Mouse (Mus musculus): ENCODE measurements around the gene Terb2. TPM values are rescaled to one million over a fixed set of nuclear protein-coding genes. Genes with fewer than 3 reads are reported as not detected.

The Terb2 gene
- polyA plus RNA-seq, 1 experiment from 2014 or later = not detected

DNA sequence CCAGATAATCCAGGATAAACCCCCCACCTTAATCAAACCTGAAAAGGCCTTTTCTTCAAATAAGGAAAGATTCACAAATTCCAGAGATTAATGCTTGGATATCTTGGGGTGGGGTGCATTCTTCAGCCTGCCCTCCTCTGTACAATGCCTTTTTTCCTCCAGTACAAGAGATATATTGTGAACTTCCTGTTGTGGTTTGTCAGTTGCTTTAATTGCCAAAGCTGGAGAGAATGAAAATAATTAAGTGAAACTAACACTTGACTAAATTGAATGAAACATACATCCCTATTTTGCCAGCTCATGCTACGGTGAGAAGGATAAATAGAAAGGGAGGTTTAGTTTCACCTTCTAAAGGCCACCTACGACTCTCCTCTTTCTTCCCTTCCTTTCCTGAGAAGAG is 32.2 kb downstream of the Terb2 start:
- Histone ChIP-seq H3K27me3 (replicated peaks; ENCODE audit: low read depth, poor library complexity, severe bottlenecking) (no peaks in the 10 kb centered on the region), H3K9me3 (no peaks in the 10 kb centered on the region), H3K36me3 (replicated peaks) (no peaks in the 10 kb centered on the region), H3K4me3 (no peak overlapping the region), H3K27ac (replicated peaks) (no peak overlapping the region), H3K4me1 (no peaks in the 10 kb centered on the region)
- WGBS = 82% methylated on average over 2 of the region's 2 CpGs
- no peak for DNase-seq (ENCODE audit: low spot score)

DNA sequence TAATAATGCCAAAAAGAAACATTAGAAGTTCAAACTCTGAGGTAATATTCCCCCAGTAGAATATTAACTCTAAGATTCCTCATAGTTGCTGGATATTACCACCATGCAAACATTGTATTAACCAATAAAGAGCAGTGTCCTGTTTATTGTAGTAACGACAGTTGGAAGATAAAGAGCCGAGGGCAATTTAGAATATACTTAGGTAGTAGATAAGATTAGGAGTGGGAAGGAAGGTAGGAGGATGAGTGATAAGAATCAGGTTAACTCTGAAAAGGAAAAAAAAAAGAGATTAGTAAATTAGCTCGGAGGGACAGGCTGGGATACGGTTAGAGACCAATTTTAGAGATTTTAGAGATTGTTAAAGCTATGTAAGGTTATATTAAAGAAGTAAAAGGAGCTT is 35.3 kb downstream of the Terb2 start:
- Histone ChIP-seq H3K27ac (replicated peaks) (no peak overlapping the region), H3K9me3 (no peaks in the 10 kb centered on the region), H3K36me3 (replicated peaks) (no peaks in the 10 kb centered on the region), H3K27me3 (replicated peaks; ENCODE audit: low read depth, poor library complexity, severe bottlenecking) (no peaks in the 10 kb centered on the region), H3K4me3 (no peak overlapping the region), H3K4me1 (no peaks in the 10 kb centered on the region)
- no peak for DNase-seq (ENCODE audit: low spot score)
- WGBS = 83% methylated on average over 4 of the region's 4 CpGs

DNA sequence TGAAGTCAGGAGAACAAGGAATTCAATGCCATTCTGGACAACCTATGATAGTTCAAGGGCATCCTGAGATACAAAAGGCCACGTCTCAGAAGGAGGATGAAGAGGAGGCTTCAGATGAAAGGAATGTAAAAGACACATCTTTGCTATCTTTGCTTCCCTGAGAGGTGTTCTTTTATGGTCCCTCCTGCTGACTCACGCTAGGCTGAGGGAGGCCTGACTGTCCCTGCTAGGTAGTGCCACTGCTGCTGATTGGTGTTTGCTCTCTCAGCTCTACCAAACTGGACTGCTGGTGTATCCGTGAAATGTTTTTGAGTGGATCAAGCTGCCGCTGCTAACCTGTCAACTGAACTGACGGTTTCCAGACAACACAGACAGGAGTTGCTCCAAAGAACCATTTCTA is 35.7 kb downstream of the Terb2 start:
- no peaks in the 10 kb centered on the region for H3K9me3 ChIP-seq
- H3K27ac ChIP-seq (replicated peaks) = no peak overlapping the region
- no peaks in the 10 kb centered on the region for H3K36me3 ChIP-seq (replicated peaks)
- no peak for DNase-seq (ENCODE audit: low spot score)
- 67% methylated on average over 5 of the region's 5 CpGs for WGBS
- H3K27me3 ChIP-seq (replicated peaks; ENCODE audit: low read depth, poor library complexity, severe bottlenecking) = no peaks in the 10 kb centered on the region
- no peaks in the 10 kb centered on the region for H3K4me1 ChIP-seq
- H3K4me3 ChIP-seq = no peak overlapping the region

DNA sequence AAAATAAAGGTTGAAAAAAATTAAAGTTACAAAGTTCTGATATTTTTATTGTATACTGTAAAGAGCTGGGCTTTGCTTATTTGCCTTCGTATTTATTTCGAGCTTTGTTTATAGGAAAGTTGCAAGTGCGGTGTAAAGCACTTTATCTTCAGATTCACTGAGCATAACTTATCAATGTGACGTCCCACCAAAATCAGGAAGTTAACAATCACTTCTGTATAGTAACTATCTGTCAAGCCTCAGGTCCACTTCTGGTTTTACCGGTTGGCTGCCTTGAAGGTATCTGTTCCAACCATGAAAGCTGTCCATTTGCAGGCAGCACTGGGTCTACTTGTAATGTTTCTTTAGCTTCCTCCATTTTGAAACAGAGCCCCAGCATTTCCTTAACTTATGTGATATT is 36.2 kb downstream of the Terb2 start:
- DNase-seq (ENCODE audit: low spot score) = no peak
- Histone ChIP-seq H3K4me1 (no peaks in the 10 kb centered on the region), H3K27me3 (replicated peaks; ENCODE audit: low read depth, poor library complexity, severe bottlenecking) (no peaks in the 10 kb centered on the region), H3K4me3 (no peak overlapping the region), H3K27ac (replicated peaks) (no peak overlapping the region), H3K36me3 (replicated peaks) (no peaks in the 10 kb centered on the region), H3K9me3 (no peaks in the 10 kb centered on the region)
- WGBS = 91% methylated on average over 5 of the region's 5 CpGs

DNA sequence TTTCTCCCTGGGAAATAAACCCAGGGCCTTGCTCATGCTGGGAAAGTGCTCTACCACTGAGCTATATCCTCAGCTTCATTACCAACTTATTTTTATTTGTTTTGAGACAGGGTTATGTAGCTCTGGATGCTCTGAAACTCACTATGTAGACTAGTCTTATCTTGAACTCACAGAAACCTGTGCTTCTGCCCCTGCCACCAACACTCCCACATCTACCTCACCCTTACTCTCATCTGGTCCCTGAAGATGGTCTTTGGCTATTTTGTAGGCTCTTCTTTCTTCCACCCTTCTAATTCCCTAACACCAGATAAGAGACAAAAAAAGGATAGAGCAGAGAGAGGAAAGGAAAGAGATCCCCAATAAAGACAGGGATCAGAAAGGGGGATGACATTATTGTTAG is 37.6 kb downstream of the Terb2 start:
- no peak for DNase-seq (ENCODE audit: low spot score)
- H3K4me1 ChIP-seq = no peaks in the 10 kb centered on the region
- H3K27ac ChIP-seq (replicated peaks) = no peak overlapping the region

DNA sequence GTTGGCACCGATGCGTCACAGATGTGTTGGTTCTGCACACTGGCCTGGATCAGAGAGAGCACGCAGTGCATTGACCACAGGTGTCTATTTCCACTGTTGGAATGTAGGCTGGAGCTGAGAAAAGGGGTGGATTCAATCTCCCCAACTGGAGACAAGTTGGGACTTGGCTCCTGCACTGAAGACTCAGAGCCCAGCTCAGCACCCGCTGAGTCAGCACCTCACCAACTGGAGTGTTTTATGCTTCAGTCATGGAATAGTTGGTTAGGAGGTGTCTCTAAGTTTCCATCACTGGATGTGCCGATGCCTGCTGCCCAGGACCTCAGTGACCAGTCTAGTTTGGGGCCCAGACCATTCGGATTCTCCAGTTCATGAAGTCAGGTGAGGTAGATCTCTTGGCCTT is 44.3 kb downstream of the Terb2 start:
- Histone ChIP-seq H3K4me1 (peaks cover 11% of the 10 kb centered on the region), H3K27me3 (replicated peaks; ENCODE audit: low read depth, poor library complexity, severe bottlenecking) (0 out of 2 replicates have a peak, but pooled peaks cover 1% of the 10 kb centered on the region), H3K27ac (replicated peaks) (no peak overlapping the region), H3K36me3 (replicated peaks) (no peaks in the 10 kb centered on the region), H3K9me3 (no peaks in the 10 kb centered on the region), H3K4me3 (no peak overlapping the region)
- 83% methylated on average over 6 of the region's 6 CpGs for WGBS
- no peak for DNase-seq (ENCODE audit: low spot score)

More for the DNA sequence above, 37.6 kb downstream of the Terb2 start:
- no peaks in the 10 kb centered on the region for H3K36me3 ChIP-seq (replicated peaks)
- H3K9me3 ChIP-seq = no peaks in the 10 kb centered on the region
- no peak overlapping the region for H3K4me3 ChIP-seq
- H3K27me3 ChIP-seq (replicated peaks; ENCODE audit: low read depth, poor library complexity, severe bottlenecking) = no peaks in the 10 kb centered on the region

DNA sequence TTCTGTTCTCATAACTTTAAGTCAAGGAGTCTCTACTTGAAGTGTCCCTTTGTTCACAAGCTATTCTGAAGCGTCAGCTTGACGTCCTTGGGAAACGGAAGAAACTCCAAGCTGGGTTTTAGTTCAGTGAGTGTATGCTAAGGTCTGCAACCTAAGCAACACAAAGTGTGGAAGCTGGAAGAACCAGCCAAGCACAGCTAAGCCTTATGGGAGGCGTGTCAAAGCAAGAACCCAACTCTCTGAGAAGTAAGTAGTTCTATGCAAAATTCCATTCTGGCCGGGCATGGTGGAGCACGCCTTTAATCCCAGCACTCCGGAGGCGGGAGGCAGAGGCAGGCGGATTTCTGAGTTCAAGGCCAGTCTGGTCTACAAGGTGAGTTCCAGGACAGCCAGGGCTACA is 45.5 kb downstream of the Terb2 start:
- Histone ChIP-seq H3K27me3 (replicated peaks; ENCODE audit: low read depth, poor library complexity, severe bottlenecking) (0 out of 2 replicates have a peak, but pooled peaks cover 4% of the 10 kb centered on the region), H3K27ac (replicated peaks) (no peak overlapping the region), H3K4me3 (no peak overlapping the region), H3K36me3 (replicated peaks) (no peaks in the 10 kb centered on the region), H3K9me3 (no peaks in the 10 kb centered on the region), H3K4me1 (peaks cover 11% of the 10 kb centered on the region)
- no peak for DNase-seq (ENCODE audit: low spot score)
- WGBS = 82% methylated on average over 9 of the region's 9 CpGs

DNA sequence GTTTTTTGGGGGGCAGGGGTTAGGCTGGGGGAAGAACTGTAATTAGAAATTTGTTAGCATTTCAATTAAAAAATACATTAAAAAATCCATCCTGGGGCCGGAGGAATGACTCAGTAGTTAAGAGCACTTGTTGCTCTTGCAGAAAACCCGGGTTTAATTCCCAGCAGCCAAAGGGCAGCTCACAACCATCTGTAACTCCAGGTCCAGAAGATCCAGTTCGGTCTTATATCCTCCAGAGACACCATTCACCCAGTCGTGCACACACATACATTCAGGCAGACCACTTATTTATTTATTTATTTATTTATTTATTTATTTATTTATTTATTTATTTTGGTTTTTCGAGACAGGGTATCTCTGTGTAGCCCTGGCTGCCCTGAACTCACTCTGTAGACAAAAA is 47.3 kb downstream of the Terb2 start:
- Histone ChIP-seq H3K4me1 (peaks cover 11% of the 10 kb centered on the region), H3K4me3 (peak overlapping the region; percentile 70; the same call in 1 of the 2 replicates), H3K9me3 (no peaks in the 10 kb centered on the region), H3K36me3 (replicated peaks) (no peaks in the 10 kb centered on the region), H3K27ac (replicated peaks) (no peak overlapping the region), H3K27me3 (replicated peaks; ENCODE audit: low read depth, poor library complexity, severe bottlenecking) (0 out of 2 replicates have a peak, but pooled peaks cover 4% of the 10 kb centered on the region)
- 60% methylated on average over 5 of the region's 5 CpGs for WGBS
- DNase-seq (ENCODE audit: low spot score) = no peak

DNA sequence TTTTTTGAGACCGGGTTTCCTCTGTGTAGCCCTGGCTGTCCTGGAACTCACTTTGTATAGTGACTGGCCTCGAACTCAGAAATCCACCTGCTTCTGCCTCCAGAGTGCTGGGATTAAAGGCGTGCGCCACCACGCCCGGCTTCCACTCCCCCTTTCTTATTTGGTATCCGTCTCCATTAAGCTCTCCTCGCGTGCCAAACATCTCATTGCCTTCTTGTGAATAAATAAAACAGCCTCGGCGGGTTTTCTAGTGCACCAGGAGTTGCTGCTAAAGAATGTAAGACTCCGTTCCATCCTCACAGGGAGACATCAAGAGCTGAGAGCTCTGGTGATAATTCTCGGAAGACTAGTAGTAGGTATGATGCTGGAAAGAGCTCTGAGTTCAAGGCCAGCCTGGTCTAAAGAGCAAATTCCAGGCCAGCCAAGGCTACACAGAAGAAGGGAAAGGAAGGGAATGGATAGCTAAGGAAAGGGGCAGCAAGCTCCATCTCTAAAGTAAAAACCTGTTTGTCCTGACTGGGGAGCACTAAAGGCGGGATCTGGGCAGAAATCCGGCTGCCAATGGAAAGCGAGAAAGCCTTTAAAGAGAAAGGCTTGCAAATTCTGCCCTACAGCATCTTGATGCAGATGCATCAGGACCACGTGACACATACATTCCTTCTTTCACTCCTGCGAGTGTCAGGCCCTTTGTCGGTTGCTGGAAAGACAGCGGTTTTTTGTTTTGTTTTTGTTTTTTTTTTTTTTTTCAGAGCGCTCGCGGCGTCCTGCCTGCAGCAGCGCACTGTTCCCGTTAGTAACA is 47.9 kb downstream of the Terb2 start:
- Histone ChIP-seq H3K27ac (replicated peaks) (peak overlapping the region; percentile 78), H3K27me3 (replicated peaks; ENCODE audit: low read depth, poor library complexity, severe bottlenecking) (0 out of 2 replicates have a peak, but pooled peaks cover 4% of the 10 kb centered on the region), H3K9me3 (no peaks in the 10 kb centered on the region), H3K4me3 (peak overlapping the region; percentile 70), H3K36me3 (replicated peaks) (no peaks in the 10 kb centered on the region), H3K4me1 (peaks cover 11% of the 10 kb centered on the region)
- DNase-seq (ENCODE audit: low spot score) = peak; percentile 58
- WGBS = 6% methylated on average over 26 of the region's 26 CpGs

DNA sequence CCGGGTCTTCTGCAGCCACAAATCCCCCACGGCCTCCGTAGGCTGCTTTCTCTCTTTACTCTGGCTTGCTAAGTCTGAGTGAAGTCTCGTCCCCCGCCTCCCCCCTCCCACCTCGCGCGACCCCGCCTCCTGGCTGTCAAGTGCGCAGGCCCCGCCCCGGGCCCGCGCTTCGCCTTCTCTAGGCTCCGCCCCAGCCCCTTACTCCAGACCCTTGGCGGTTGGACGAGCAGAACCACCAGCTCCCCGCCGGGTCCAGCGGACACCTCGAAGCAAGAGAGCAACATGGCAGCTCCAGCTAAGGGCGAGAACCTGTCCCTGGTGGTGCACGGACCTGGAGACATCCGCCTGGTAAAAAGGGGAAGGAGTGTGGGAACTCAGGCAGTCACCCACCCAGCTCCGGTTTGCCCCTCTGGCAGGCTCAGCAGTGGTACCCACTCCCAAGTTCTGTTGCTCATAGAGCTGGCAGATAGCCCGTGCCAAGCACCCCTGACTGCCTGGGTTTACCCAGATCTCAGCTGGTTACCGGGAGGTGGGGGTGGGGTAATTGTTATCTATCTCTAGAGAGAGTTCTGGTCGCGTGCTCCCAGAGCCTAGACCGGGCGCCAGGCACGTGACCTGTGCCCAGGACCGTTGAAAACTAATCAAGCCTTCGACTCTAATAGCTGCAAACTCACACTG is 48.7 kb downstream of the Terb2 start, which contains the start of gene Sord:
Gene Sord (plus strand): TSS at position 139 of the 678 bp plus-strand sequence.
- Histone ChIP-seq H3K27ac (replicated peaks) (peak within 1 kb of the TSS; percentile 78), H3K4me3 (peak within 1 kb of the TSS; percentile 70), H3K36me3 (replicated peaks) (no peaks in the 10 kb centered on the region), H3K4me1 (peaks cover 11% of the 10 kb centered on the region), H3K27me3 (replicated peaks; ENCODE audit: low read depth, poor library complexity, severe bottlenecking) (0 out of 2 replicates have a peak, but pooled peaks cover 4% of the 10 kb centered on the region), H3K9me3 (no peaks in the 10 kb centered on the region)
- peak; percentile 96 for DNase-seq (ENCODE audit: low spot score)
- 1% methylated on average over 35 of the region's 35 CpGs for WGBS

DNA sequence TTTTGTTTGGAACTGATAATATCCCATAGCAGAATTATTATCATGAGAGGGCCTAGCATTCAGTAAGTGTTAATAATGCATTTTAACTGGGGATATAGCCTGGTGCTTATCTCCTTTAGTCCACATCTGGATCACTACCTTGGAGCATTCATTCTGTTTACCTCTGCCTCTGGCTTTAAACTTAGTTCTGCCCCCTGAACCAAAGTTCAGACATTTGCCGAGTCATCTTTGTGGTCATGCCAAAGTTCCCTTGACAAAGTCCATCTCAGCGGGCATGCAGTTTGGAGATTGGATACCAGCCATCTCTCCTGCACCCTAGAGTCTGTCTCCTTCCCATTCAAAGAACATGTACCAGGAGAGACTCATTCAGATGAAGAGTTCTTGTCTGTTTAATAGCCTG is 49.4 kb downstream of the Terb2 start:
- 0 out of 2 replicates have a peak, but pooled peaks cover 4% of the 10 kb centered on the region for H3K27me3 ChIP-seq (replicated peaks; ENCODE audit: low read depth, poor library complexity, severe bottlenecking)
- 89% methylated on average over 2 of the region's 2 CpGs for WGBS
- DNase-seq (ENCODE audit: low spot score) = no peak
- no peaks in the 10 kb centered on the region for H3K36me3 ChIP-seq (replicated peaks)
- no peaks in the 10 kb centered on the region for H3K9me3 ChIP-seq
- H3K4me3 ChIP-seq = peak overlapping the region; percentile 70
- H3K27ac ChIP-seq (replicated peaks) = no peak overlapping the region
- H3K4me1 ChIP-seq = peaks cover 11% of the 10 kb centered on the region

DNA sequence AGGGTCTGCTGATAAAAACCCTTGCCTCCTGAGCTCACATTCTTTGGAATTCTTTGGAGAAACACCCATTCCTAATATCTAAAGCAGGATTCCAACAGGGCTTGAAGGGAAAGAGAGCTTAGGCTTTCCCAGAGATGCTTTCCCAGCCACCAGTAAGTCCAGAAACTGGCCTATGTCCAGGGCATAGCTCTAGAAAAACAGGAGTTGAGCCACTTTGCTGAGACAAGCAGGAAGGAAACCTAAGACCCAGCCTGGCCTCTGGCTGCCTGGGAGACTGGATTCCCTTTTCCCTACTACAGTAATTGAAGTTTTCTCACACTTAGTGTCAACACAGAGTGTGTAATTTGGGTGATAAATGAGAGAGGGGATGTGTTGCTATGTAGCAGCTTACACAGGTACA is 50.2 kb downstream of the Terb2 start:
- H3K36me3 ChIP-seq (replicated peaks) = no peaks in the 10 kb centered on the region
- DNase-seq (ENCODE audit: low spot score) = no peak
- peaks cover 11% of the 10 kb centered on the region for H3K4me1 ChIP-seq
- 0 out of 2 replicates have a peak, but pooled peaks cover 4% of the 10 kb centered on the region for H3K27me3 ChIP-seq (replicated peaks; ENCODE audit: low read depth, poor library complexity, severe bottlenecking)
- no peak overlapping the region for H3K27ac ChIP-seq (replicated peaks)
- no peak overlapping the region for H3K4me3 ChIP-seq
- H3K9me3 ChIP-seq = no peaks in the 10 kb centered on the region
